Mouse (Mus musculus) midbrain, embryonic 16.5 days (tissue): ENCODE data around the gene Zfp92. TPM values are rescaled to one million over a fixed set of nuclear protein-coding genes. Genes with fewer than 3 reads are reported as not detected.

Experiments
- ATAC-seq: fragments of 200-750 bp; cut with Nextera tagmentation; 2 replicates; pipeline ENCODE4 v1.8.0; 2017; ENCODE audit warnings: moderate TSS enrichment
- H3K27ac ChIP-seq: fragments of 300-500 bp; sonication (generic); 2 replicates; pipeline ENCODE4 v1.5.1; 2014; ENCODE audit warnings: mild to moderate bottlenecking, low read length, mixed read lengths
- H3K27me3 ChIP-seq: fragments of 300-500 bp; sonication (generic); 2 replicates; pipeline ENCODE4 v1.6.1; 2014; ENCODE audit warnings: low read depth, low read length, mixed read lengths; ENCODE audit not compliant: control insufficient read depth, insufficient read depth
- H3K36me3 ChIP-seq: fragments of 300-500 bp; sonication (generic); 2 replicates; pipeline ENCODE4 v1.6.1; 2014; ENCODE audit warnings: mild to moderate bottlenecking, low read length, moderate library complexity, mixed read lengths; ENCODE audit not compliant: control insufficient read depth, insufficient read depth
- H3K4me1 ChIP-seq: fragments of 300-500 bp; sonication (generic); 2 replicates; pipeline ENCODE4 v1.6.1; 2014; ENCODE audit warnings: mild to moderate bottlenecking, low read length, mixed read lengths; ENCODE audit not compliant: control insufficient read depth, insufficient read depth
- H3K4me2 ChIP-seq: fragments of 300-500 bp; sonication (generic); 2 replicates; pipeline ENCODE4 v1.6.1; 2014; ENCODE audit warnings: mild to moderate bottlenecking, low read length, mixed read lengths
- H3K4me3 ChIP-seq: fragments of 300-500 bp; sonication (generic); 2 replicates; pipeline ENCODE4 v1.5.1; 2014; ENCODE audit warnings: low read depth, mild to moderate bottlenecking, low read length, moderate library complexity, mixed read lengths
- H3K9ac ChIP-seq: fragments of 300-500 bp; sonication (generic); 2 replicates; pipeline ENCODE4 v1.6.1; 2014; ENCODE audit warnings: low read depth, low read length, mixed read lengths
- H3K9me3 ChIP-seq: fragments of 300-500 bp; sonication (generic); replicated peaks from 2 replicates; pipeline ENCODE4 v1.6.1; 2014; ENCODE audit warnings: mild to moderate bottlenecking, low read length, mixed read lengths; ENCODE audit not compliant: control insufficient read depth, poor library complexity, severe bottlenecking
- WGBS: fragments of 180-500 bp; shearing (Covaris S2); extraction: QIAGEN DNeasy Blood & Tissue Kit; methylation state at CpG from one replicate; pipeline ENCODE4 v1.1.7; 2014; 5-methylcytosine and 5-hydroxymethylcytosine counted together
- polyA plus RNA-seq: library from polyadenylated mRNA; unstranded; fragments of >200 nt; fragmentation: Nextera tagmentation; extraction: Ambion mirVana; gene quantifications from 2 replicates; pipeline ENCODE4 v1.2.1, GENCODE M21; 2015

Gene Zfp92
- polyA plus RNA-seq, 1 experiment from 2014 or later: 2.5 TPM

DNA sequence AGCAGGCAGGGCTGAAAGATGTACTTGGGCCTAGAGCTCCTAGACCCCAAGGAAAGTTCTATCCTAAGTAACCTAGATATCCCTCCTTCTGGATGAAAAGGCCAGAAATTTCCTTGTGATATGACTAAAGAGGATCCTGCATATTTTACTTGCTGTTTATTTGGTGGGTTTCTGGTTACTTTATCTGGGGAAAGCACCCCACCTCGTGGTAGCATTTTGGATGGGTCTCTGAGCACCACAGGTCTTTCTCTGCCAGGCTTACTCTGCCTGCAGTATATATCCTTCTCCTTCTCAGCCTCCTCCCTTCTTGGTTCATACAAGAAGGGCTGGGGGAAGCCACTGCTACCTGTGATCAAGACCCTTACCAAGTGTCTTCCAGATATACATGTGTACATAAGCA is 1.9 kb downstream of the Zfp92 start:
- H3K36me3 ChIP-seq: no peaks in the 10 kb centered on the region
- ATAC-seq: no peak
- WGBS: 48% methylated on average over 1 of the region's 1 CpGs
- H3K27me3 ChIP-seq: peaks cover 2% of the 10 kb centered on the region; the same call in 1 of the 2 replicates
- no peak overlapping the region for H3K4me2 ChIP-seq
- no peak overlapping the region for H3K9ac ChIP-seq
- H3K4me3 ChIP-seq: no peak overlapping the region
- H3K4me1 ChIP-seq: no peaks in the 10 kb centered on the region
- H3K9me3 ChIP-seq: no peaks in the 10 kb centered on the region
- H3K27ac ChIP-seq: no peak overlapping the region

- Histone ChIP-seq H3K4me3 (no peak overlapping the region), H3K9me3 (no peaks in the 10 kb centered on the region), H3K4me2 (no peak overlapping the region), H3K4me1 (no peaks in the 10 kb centered on the region), H3K27ac (no peak overlapping the region), H3K36me3 (no peaks in the 10 kb centered on the region), H3K9ac (no peak overlapping the region), H3K27me3 (no peaks in the 10 kb centered on the region)
- WGBS: 74% methylated on average over 2 of the region's 2 CpGs
- ATAC-seq: no peak
These were observed 19.1 kb downstream of the Zfp92 start for GRCm38 (mm10) chrX:73430036-73430435.

DNA sequence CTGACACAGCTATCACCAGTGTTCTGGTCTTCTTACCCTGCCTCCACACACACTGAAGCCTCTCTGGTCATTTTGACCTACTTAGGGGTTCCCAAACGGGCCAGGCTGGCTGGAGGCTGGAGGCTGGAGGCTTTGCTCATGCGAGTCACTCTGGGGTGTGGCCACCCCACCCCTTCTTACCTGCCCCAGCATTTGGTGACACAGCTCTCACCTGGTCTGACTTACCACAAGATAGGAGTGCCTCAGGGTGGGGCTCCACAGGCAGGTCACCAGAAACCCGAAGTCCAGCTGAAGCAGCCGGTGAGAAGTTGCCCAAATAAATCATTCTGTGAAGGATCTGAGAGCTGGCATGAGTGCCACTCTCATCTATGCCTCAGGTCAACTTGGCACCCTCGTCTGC is 22.0 kb downstream of the Zfp92 start:
- Histone ChIP-seq H3K9me3 (no peaks in the 10 kb centered on the region), H3K27me3 (no peaks in the 10 kb centered on the region), H3K4me2 (no peak overlapping the region), H3K27ac (no peak overlapping the region), H3K9ac (no peak overlapping the region), H3K4me3 (no peak overlapping the region), H3K4me1 (no peaks in the 10 kb centered on the region), H3K36me3 (no peaks in the 10 kb centered on the region)
- WGBS: 76% methylated on average over 5 of the region's 5 CpGs
- ATAC-seq: no peak

GRCm38 (mm10) chrX:73435252-73435651 is 24.4 kb downstream of the Zfp92 start, which contains the start of gene Trex2:
Gene Trex2 (minus strand): TSS chrX:73435344.
- no peak within 1 kb of the TSS for H3K27ac ChIP-seq
- WGBS: 76% methylated on average over 11 of the region's 11 CpGs
- H3K4me2 ChIP-seq: no peak within 1 kb of the TSS
- H3K4me3 ChIP-seq: no peak within 1 kb of the TSS
- no peaks in the 10 kb centered on the region for H3K36me3 ChIP-seq
- no peak within 1 kb of the TSS for H3K9ac ChIP-seq
- H3K27me3 ChIP-seq: no peaks in the 10 kb centered on the region
- ATAC-seq: no peak
- H3K9me3 ChIP-seq: no peaks in the 10 kb centered on the region
- no peaks in the 10 kb centered on the region for H3K4me1 ChIP-seq

DNA sequence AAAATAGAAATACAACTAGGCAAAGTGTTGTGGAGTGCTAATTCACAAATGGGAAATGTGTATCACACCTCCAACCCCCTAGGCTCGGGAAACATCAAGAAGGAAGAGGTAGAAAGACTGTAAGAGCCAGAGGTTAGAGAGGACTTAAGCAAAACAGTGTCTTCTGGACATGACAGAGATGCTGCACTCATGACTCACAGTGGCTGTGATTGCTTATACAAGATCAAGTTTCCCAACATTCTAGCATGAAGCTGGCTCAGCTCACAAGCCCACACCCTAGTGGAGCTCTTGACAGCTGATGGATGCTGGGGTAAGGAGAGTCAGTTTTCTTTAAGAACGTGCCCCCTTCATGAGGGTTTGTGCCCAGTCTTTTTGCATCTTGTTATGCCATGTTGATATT is 30.5 kb downstream of the Zfp92 start:
- H3K4me2 ChIP-seq: no peak overlapping the region

DNA sequence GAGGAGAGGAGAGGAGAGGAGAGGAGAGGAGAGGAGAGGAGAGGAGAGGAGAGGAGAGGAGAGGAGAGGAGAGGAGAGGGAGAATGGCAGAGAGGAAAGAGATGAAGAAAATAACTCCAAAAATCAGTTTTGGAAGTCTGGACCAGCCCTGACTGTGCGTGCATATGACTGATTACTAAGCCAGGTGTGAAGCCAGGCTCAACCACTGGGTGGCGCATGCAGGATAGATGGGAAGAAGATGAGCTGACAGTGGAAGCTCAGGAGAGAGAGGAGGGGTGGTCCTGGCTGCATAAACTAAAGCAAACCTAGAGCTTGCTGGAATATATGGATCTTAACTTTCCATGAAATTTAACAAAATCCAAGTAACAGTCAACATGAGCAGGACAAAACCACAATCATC is 41.1 kb downstream of the Zfp92 start:
- Histone ChIP-seq H3K4me1 (no peaks in the 10 kb centered on the region), H3K4me2 (no peak overlapping the region), H3K4me3 (no peak overlapping the region), H3K9ac (no peak overlapping the region), H3K27me3 (no peaks in the 10 kb centered on the region), H3K27ac (no peak overlapping the region), H3K36me3 (no peaks in the 10 kb centered on the region), H3K9me3 (no peaks in the 10 kb centered on the region)
- peak; percentile 58; the same call in 1 of the 2 replicates for ATAC-seq
- WGBS: 17% methylated on average over 2 of the region's 2 CpGs

More for the DNA sequence above, 30.5 kb downstream of the Zfp92 start:
- H3K9me3 ChIP-seq: no peaks in the 10 kb centered on the region
- no peaks in the 10 kb centered on the region for H3K4me1 ChIP-seq
- H3K27me3 ChIP-seq: no peaks in the 10 kb centered on the region
- no peak for ATAC-seq
- no peak overlapping the region for H3K27ac ChIP-seq
- WGBS: 63% methylated on average over 2 of the region's 2 CpGs
- H3K36me3 ChIP-seq: no peaks in the 10 kb centered on the region
- no peak overlapping the region for H3K9ac ChIP-seq
- H3K4me3 ChIP-seq: no peak overlapping the region

GRCm38 (mm10) chrX:73458877-73459392 is 48.0 kb downstream of the Zfp92 start, which contains the start of gene Haus7:
Gene Haus7 (minus strand): TSS chrX:73459044.
- H3K27me3 ChIP-seq: no peaks in the 10 kb centered on the region

DNA sequence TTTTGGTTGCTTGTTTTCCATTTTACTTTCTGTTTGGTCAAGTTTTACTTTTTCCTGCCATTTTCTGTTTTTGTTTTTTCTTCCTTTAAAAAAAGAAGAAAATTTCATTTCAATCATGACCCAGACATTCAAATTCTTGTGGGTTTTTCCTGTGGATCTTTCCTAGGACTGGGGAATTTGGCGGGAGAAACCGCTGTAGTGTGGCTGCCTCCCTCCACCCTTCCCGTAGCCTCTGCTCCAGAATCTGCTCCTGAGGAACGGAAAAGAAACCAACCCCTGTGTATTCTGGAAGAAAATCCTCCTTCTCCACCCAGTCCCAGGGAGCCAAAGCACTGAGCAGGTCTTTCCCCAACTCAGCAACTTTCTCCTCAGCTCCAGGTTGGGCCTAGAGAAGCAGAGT is 49.9 kb downstream of the Zfp92 start:
- no peaks in the 10 kb centered on the region for H3K9me3 ChIP-seq
- H3K27ac ChIP-seq: no peak overlapping the region
- H3K4me3 ChIP-seq: no peak overlapping the region
- no peak overlapping the region for H3K9ac ChIP-seq
- no peak for ATAC-seq
- WGBS: 83% methylated on average over 4 of the region's 4 CpGs
- peaks cover 8% of the 10 kb centered on the region for H3K4me1 ChIP-seq
- H3K36me3 ChIP-seq: no peaks in the 10 kb centered on the region
- H3K4me2 ChIP-seq: no peak overlapping the region
- no peaks in the 10 kb centered on the region for H3K27me3 ChIP-seq

More at GRCm38 (mm10) chrX:73458877-73459392, 48.0 kb downstream of the Zfp92 start, which contains the start of gene Haus7:
- Histone ChIP-seq H3K36me3 (no peaks in the 10 kb centered on the region), H3K4me3 (peak within 1 kb of the TSS; percentile 54), H3K4me2 (peak within 1 kb of the TSS; percentile 63), H3K27ac (peak within 1 kb of the TSS; percentile 41; the same call in 1 of the 2 replicates), H3K9me3 (no peaks in the 10 kb centered on the region), H3K9ac (peak within 1 kb of the TSS; percentile 60), H3K4me1 (peaks cover 8% of the 10 kb centered on the region)
- ATAC-seq: peak; percentile 100
- WGBS: 18% methylated on average over 25 of the region's 26 CpGs

DNA sequence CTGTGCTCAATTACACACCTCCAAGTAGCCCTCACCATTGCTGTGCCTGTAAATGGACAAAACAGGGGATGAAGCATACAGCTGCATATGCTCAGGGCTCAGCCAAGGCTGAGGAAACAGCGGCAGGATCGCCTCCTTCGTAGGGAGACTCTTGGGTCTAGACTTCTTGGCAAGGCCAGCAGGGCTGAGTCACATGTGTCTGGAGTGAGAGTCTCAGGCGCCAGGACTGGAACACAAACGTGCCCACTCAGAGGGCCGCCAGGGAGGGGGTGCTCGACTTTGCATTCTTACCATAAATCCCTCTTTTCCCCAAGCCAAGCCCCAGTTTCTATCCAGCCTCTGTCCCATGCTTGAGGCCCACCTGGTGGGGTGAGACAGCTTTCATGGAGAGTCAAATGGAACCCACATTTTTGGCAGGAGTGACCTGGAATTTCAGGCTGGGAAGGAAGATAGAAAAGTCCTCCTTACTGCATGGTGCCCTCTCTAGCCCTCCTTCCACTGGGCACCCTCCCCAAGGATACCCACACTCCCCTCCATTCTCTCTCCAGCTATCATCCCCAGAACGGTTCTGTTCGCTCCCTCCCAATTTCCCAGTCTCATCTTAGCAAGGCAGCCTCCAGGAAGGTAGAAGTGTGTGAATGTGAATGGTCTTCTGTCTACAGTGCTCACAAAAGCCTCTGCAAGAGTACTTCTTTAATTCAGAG is 54.7 kb downstream of the Zfp92 start:
- WGBS: 65% methylated on average over 9 of the region's 9 CpGs
- H3K9me3 ChIP-seq: no peaks in the 10 kb centered on the region
- no peak for ATAC-seq

More for the DNA sequence above, 54.7 kb downstream of the Zfp92 start:
- no peak overlapping the region for H3K4me3 ChIP-seq
- H3K4me2 ChIP-seq: no peak overlapping the region
- H3K27me3 ChIP-seq: no peaks in the 10 kb centered on the region
- no peaks in the 10 kb centered on the region for H3K4me1 ChIP-seq
- H3K36me3 ChIP-seq: no peaks in the 10 kb centered on the region
- no peak overlapping the region for H3K27ac ChIP-seq
- no peak overlapping the region for H3K9ac ChIP-seq
